Mouse (Mus musculus) frontal cortex, postnatal 10 days (tissue): ENCODE measurements around the gene Mob3c.

Experiments
- DNase-seq, 2 experiments: peaks; one replicate each; pipeline ENCODE4 v3.0.0; 2022; ENCODE audit warnings: low spot score in 2 of 2, mixed read lengths in 1 of 2

Gene Mob3c

GRCm38 (mm10) chr4:115881183-115881582 is 53.3 kb downstream of the Mob3c start:
- peak; percentile 58 to 64 for DNase-seq

DNA sequence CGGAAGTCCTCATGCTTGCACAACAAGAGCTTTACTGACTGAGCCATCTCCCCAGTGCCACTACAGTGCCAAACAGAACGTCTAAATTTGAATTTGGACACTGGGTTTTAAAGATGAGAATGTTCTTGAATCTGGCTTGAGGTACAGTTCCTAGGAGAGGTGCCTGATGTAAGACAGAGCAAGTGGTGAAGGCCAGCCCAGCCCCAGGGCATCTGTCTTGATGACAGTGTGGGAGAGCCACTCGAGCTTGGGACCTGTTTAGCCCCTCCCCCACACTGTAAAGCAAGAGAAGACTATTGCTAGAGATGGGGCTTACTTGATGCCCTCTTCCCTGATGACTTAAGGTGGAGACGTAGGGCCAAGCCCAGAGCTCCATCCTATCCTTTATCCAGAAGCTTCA is 54.3 kb downstream of the Mob3c start:
- DNase-seq: no peak

DNA sequence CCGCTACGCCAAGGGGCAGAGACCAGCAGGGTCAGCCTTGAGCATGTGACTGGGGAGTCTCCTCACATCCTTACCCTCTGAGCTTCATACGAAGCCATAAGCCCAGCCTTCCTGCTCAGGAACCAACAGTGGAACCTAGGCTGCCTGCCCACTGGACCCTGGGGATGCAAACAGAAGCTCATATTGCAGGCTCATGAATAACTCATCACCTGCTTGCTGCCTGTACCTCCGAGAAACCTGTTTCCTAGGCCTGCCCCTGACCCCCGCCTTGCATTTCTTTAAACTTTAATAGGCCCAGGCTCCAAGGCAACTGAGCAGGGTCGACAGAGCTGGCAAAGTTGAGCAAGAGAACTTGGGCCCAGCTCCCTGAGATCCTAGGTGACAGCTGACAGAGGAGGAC is 56.1 kb downstream of the Mob3c start, which contains the start of gene Kncn:
Gene Kncn (plus strand): TSS at position 379 of the 400 bp plus-strand sequence.
- no peak for DNase-seq
